Mouse (Mus musculus) ES-E14 (cell line): Measurements from ENCODE around the gene Aldh3a1. TPM values are rescaled to one million over a fixed set of nuclear protein-coding genes. Genes with fewer than 3 reads are reported as not detected.

ENCODE experiments used
- DNase-seq: peaks from one replicate; pipeline ENCODE4 v3.0.0-alpha.2; 2013; ENCODE audit warnings: low read depth, low spot score
- H3K27ac ChIP-seq: 2 replicates; pipeline ENCODE4 v1.5.1; 2012; ENCODE audit warnings: low read depth, mild to moderate bottlenecking, low read length, moderate library complexity, mixed read lengths; ENCODE audit not compliant: poor library complexity, insufficient read depth, severe bottlenecking
- H3K36me3 ChIP-seq: 2 replicates; pipeline ENCODE4 v1.6.1; 2012; ENCODE audit warnings: mild to moderate bottlenecking, low read length, moderate library complexity, mixed read lengths; ENCODE audit not compliant: control insufficient read depth, poor library complexity, insufficient read depth, severe bottlenecking
- H3K4me1 ChIP-seq, 2 experiments: fragments of 150-350 bp in 1 of 2; sonication (generic) in 1 of 2; 2 replicates each; pipeline ENCODE4 v1.6.1; 2012; ENCODE audit warnings: low read length in 2 of 2, mild to moderate bottlenecking in 1 of 2, mixed read lengths in 1 of 2; ENCODE audit not compliant: control insufficient read depth in 2 of 2, insufficient read depth in 2 of 2, poor library complexity in 1 of 2
- H3K4me3 ChIP-seq, 2 experiments: fragments of 150-350 bp in 1 of 2; sonication (generic) in 1 of 2; 2 replicates each; pipeline ENCODE4 v1.5.1; 2012; ENCODE audit warnings: low read length in 2 of 2, low read depth in 1 of 2, mild to moderate bottlenecking in 1 of 2, mixed read lengths in 1 of 2; ENCODE audit not compliant: insufficient read depth in 1 of 2, poor library complexity in 1 of 2, severe bottlenecking in 1 of 2
- H3K9ac ChIP-seq: 2 replicates; pipeline ENCODE4 v1.6.1; 2012; ENCODE audit warnings: low read depth, mild to moderate bottlenecking, low read length, mixed read lengths; ENCODE audit not compliant: poor library complexity, insufficient read depth, severe bottlenecking
- H3K9me3 ChIP-seq: fragments of 150-350 bp; sonication (generic); 2 replicates; pipeline ENCODE4 v1.6.1; 2012; ENCODE audit warnings: low read depth, mild to moderate bottlenecking, low read length; ENCODE audit not compliant: control insufficient read depth, insufficient read depth
- CHD2 ChIP-seq: IDR thresholded peaks from 2 replicates; pipeline ENCODE4 v1.6.1; 2014; ENCODE audit warnings: mild to moderate bottlenecking, low read depth, low read length, inconsistent platforms
- HCFC1 ChIP-seq: IDR thresholded peaks from 2 replicates; pipeline ENCODE4 v1.6.1; 2012; ENCODE audit warnings: low read length, inconsistent platforms, borderline replicate concordance; ENCODE audit not compliant: insufficient read depth
- MAFK ChIP-seq: IDR thresholded peaks from 2 replicates; pipeline ENCODE4 v1.6.1; 2014; ENCODE audit warnings: mild to moderate bottlenecking, low read depth, low read length, inconsistent platforms; ENCODE audit not compliant: insufficient read depth
- ZC3H11A ChIP-seq: IDR thresholded peaks from 2 replicates; pipeline ENCODE4 v1.6.1; 2012; ENCODE audit warnings: low read depth, mild to moderate bottlenecking, inconsistent platforms, low read length, borderline replicate concordance
- ZNF384 ChIP-seq: IDR thresholded peaks from 2 replicates; pipeline ENCODE4 v1.6.1; 2012; ENCODE audit warnings: low read depth, low read length, inconsistent platforms
- in situ Hi-C, 2 experiments: fragments of 600-800 bp; cut with MboI; formaldehyde crosslinking; loops; one replicate each; pipeline ENCODE4 v1.15.1; 2025; ENCODE audit warnings: low sequenced_read_pairs in 2 of 2, inconsistent platforms in 1 of 2; ENCODE audit not compliant: unreplicated experiment in 2 of 2
- total RNA-seq: library from RNA; depleted of rRNA; stranded (reverse); fragments of 300-350 nt; gene quantifications from 2 replicates; pipeline ENCODE4 v1.2.3, GENCODE M21; 2012

The Aldh3a1 gene
- total RNA-seq, 1 experiment: 1.2 TPM

DNA sequence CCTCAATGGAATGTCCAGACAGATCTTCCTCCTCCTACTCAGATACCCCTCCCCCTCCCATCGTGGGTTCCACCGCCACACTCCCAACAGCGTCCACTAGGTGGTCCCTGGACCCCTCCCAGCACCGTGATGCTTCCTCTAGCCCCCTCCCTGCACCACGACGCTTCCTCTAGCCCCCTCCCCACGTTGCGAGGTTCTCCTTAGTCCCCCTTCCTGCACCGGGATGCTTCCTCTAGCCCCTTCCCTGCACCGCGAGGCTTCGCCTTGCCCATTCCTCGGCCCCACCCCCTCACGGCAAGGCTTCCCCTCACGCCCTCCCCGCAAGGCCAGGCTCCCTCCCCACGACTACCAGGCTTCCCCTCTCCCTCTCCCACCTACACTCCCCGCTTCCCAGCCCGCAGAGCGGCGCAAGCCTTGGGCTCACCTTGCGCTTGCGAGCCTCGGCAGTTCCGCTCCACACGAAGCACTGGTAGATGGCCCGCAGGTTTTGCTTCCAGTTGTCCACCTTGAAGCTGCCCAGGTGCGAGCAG is 33.0 kb upstream of the Aldh3a1 start:
- peak overlapping the region; percentile 80 for H3K27ac ChIP-seq
- H3K4me1 ChIP-seq: peaks cover 3 to 14% of the 10 kb centered on the region in 2 experiments; a peak in 3 of 4 replicates
- no peaks in the 10 kb centered on the region; the same call in 1 of the 2 replicates for H3K36me3 ChIP-seq
- H3K4me3 ChIP-seq: peak overlapping the region; percentile 85 to 92
- peak; percentile 63 for DNase-seq
- H3K9me3 ChIP-seq: no peaks in the 10 kb centered on the region
- TF ChIP-seq HCFC1 (no peak), CHD2 (no peak), MAFK (no peak)
- in situ Hi-C loops: no loop called here
- peak overlapping the region; percentile 95 for H3K9ac ChIP-seq

DNA sequence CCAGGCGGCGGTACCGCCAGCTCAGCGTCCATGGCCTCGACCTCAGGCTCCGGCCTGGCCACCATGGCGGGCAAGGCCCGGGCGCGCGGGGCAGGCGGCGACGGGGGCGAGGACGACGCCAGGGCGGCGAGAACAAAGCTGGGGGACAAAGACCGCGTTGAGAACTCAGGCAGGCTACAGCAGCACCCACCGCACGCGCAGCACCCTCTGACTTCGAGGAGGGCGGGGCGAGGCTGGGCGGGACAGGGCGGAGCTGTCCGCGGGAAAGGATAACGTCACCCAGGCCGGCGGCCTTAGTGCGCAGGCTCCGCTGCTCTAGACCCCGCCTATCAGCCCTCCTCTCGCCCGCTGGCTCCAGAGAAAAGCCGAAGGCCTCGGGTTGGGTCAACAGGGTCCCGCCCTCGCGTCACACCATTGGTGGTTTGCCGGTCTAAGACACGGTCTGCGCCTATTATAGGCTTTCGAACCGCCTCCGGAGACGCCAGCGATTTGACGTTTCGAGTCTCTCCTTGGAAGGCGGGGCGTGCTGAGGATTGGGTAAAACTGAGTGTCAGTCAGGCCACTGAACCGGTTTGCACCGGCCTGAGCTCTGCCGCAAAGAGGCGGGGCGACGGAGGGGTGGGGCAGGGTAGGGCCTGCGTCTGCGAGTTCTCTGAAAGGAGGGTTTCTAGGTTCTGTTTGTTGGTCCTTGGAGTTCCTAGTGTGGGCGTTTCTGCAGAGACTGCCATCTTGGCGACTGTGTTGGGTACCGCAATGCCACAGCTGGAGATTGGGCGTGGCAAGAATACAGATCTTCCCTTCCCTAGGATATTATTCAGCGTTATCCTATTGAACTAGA is 32.3 kb upstream of the Aldh3a1 start, which contains the start of gene Usp22:
Usp22 (minus strand) TSS at position 235 of the 838 bp plus-strand sequence.
- Histone ChIP-seq H3K9ac (peak within 1 kb of the TSS; percentile 95), H3K36me3 (no peaks in the 10 kb centered on the region; the same call in 1 of the 2 replicates), H3K4me3 (peak within 1 kb of the TSS; percentile 85 to 92), H3K27ac (peak within 1 kb of the TSS; percentile 80), H3K4me1 (peaks cover 3 to 14% of the 10 kb centered on the region in 2 experiments; a peak in 3 of 4 replicates), H3K9me3 (no peaks in the 10 kb centered on the region)
- 0 out of 2 replicates have a peak, but pooled peaks have one; percentile 11 for TF ChIP-seq MAFK
- TF ChIP-seq CHD2: peak; percentile 80; the same call in 1 of the 2 replicates
- no peak; the same call in 1 of the 2 replicates for TF ChIP-seq HCFC1
- peak; percentile 98 for DNase-seq
- in situ Hi-C loops: no loop called here

DNA sequence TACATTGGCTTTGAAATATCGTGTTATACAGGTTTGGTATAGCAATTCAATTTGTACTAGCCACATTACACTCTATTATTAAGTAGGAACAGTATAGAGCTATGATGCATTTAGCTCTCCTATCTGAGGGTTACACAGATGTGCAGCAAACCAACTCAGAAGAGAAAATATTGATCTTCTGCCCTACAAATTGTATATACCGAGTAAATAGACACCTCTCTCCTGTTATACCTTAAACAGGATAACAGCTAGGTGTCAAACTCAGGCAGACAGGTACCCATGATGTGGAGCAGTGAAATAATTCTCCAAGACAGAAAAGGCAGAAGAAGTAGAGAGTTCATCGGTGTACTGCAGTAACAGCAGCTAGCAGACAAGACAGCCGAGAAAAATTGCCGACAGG is 31.6 kb upstream of the Aldh3a1 start:
- in situ Hi-C loops: no loop called here
- Histone ChIP-seq H3K36me3 (no peaks in the 10 kb centered on the region; the same call in 1 of the 2 replicates), H3K4me3 (peak overlapping the region in 1 of 2 experiments; percentile 47; a peak in 2 of 4 replicates), H3K27ac (no peak overlapping the region), H3K4me1 (peaks cover 3 to 14% of the 10 kb centered on the region in 2 experiments; a peak in 3 of 4 replicates), H3K9me3 (no peaks in the 10 kb centered on the region), H3K9ac (no peak overlapping the region)
- TF ChIP-seq ZC3H11A (no peak), MAFK (no peak), HCFC1 (no peak), ZNF384 (no peak), CHD2 (no peak)
- no peak for DNase-seq

DNA sequence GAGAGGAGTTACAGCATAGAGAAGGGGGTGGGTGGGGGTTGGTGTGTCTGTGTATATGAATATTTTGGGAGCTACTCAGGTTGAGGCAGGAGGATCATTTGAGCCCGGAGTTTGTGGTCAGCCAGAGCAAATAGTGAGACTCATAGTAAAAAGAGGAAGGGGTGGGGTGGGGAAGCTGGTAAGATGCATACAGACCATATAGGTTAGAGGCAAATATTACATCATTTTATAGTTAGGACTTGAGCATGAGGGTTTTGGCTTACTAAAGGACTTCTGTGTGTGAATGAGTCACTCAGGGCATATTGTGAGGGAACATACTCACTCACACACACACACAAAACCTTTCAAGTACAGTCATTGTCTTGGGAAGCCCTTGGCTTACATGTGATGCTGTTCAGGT is 31.0 kb upstream of the Aldh3a1 start:
- H3K4me1 ChIP-seq: peaks cover 4 to 16% of the 10 kb centered on the region in 2 experiments
- H3K9ac ChIP-seq: no peak overlapping the region
- no peak overlapping the region for H3K4me3 ChIP-seq
- H3K27ac ChIP-seq: no peak overlapping the region
- in situ Hi-C loops: no loop called here
- H3K36me3 ChIP-seq: no peaks in the 10 kb centered on the region; the same call in 1 of the 2 replicates
- no peaks in the 10 kb centered on the region for H3K9me3 ChIP-seq
- no peak for TF ChIP-seq MAFK
- DNase-seq: no peak
